Mouse (Mus musculus) hindbrain, embryonic 16.5 days (tissue): ENCODE measurements around the gene Vstm5. TPM values are rescaled to one million over a fixed set of nuclear protein-coding genes. Genes with fewer than 3 reads are reported as not detected.
"Not testable (repeated sequence)": the region's sequence is repeated elsewhere in the genome, so short reads cannot be mapped to it uniquely, and the experiment has no call there.

Source experiments
- ATAC-seq: fragments of 200-750 bp; cut with Nextera tagmentation; 2 replicates; pipeline ENCODE4 v1.8.0; 2017; ENCODE audit warnings: moderate TSS enrichment, moderate library complexity
- H3K27ac ChIP-seq: fragments of 300-500 bp; sonication (generic); 2 replicates; pipeline ENCODE4 v1.5.1; 2014; ENCODE audit warnings: low read depth, mild to moderate bottlenecking, control low read depth, low read length, moderate library complexity
- H3K27me3 ChIP-seq: fragments of 300-500 bp; sonication (generic); replicated peaks from 2 replicates; pipeline ENCODE4 v1.6.1; 2014; ENCODE audit warnings: low read length; ENCODE audit not compliant: control insufficient read depth, insufficient read depth
- H3K36me3 ChIP-seq: fragments of 300-500 bp; sonication (generic); 2 replicates; pipeline ENCODE4 v1.6.1; 2014; ENCODE audit warnings: mild to moderate bottlenecking, low read length, moderate library complexity, mixed read lengths; ENCODE audit not compliant: control insufficient read depth, insufficient read depth
- H3K4me1 ChIP-seq: fragments of 300-500 bp; sonication (generic); 2 replicates; pipeline ENCODE4 v1.6.1; 2014; ENCODE audit warnings: low read depth, low read length; ENCODE audit not compliant: control insufficient read depth, insufficient read depth
- H3K4me2 ChIP-seq: fragments of 300-500 bp; sonication (generic); 2 replicates; pipeline ENCODE4 v1.6.1; 2014; ENCODE audit warnings: mild to moderate bottlenecking, low read length, control low read depth, moderate library complexity
- H3K4me3 ChIP-seq: fragments of 300-500 bp; sonication (generic); 2 replicates; pipeline ENCODE4 v1.5.1; 2014; ENCODE audit warnings: mild to moderate bottlenecking, low read length, control low read depth, moderate library complexity
- H3K9ac ChIP-seq: fragments of 300-500 bp; sonication (generic); 2 replicates; pipeline ENCODE4 v1.6.1; 2014; ENCODE audit warnings: low read depth, mild to moderate bottlenecking, control low read depth, low read length, moderate library complexity
- H3K9me3 ChIP-seq: fragments of 300-500 bp; sonication (generic); 2 replicates; pipeline ENCODE4 v1.6.1; 2014; ENCODE audit warnings: mild to moderate bottlenecking, low read length, moderate library complexity; ENCODE audit not compliant: control insufficient read depth
- WGBS: fragments of 180-500 bp; shearing (Covaris S2); extraction: QIAGEN DNeasy Blood & Tissue Kit; methylation state at CpG from one replicate; pipeline ENCODE4 v1.1.7; 2014; 5-methylcytosine and 5-hydroxymethylcytosine counted together
- polyA plus RNA-seq: library from polyadenylated mRNA; unstranded; fragments of >200 nt; fragmentation: Nextera tagmentation; extraction: Ambion mirVana; gene quantifications from 2 replicates; pipeline ENCODE4 v1.2.1, GENCODE M21; 2015

The Vstm5 gene
- polyA plus RNA-seq, 1 experiment from 2014 or later, result 36.6 TPM

DNA sequence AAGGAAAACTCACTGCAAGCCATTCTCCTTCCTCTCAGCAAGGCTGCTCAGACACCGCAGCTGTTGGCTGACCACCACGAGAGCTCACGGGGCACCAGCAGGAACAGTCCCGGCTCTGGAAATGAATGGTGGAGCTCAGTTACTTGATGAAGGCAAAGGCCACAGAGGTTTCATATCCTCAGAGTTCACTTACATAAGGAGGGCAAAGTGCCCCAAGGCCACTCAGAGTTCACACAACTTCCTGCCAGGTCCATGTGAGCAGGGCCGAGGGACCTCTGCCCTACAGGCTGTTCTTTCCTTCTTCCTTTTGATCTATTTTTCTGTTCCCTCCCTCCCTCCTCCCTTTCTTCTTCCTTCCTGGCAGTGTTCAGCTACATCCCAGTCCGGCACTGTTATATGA is 62.6 kb downstream of the Vstm5 start:
- H3K4me3 ChIP-seq, result no peak overlapping the region
- peaks cover 3% of the 10 kb centered on the region for H3K4me1 ChIP-seq
- 51% methylated on average over 6 of the region's 6 CpGs for WGBS
- H3K36me3 ChIP-seq, result no peaks in the 10 kb centered on the region; the same call in 1 of the 2 replicates
- H3K4me2 ChIP-seq, result peak overlapping the region; percentile 26; the same call in 1 of the 2 replicates
- no peaks in the 10 kb centered on the region for H3K9me3 ChIP-seq
- H3K27ac ChIP-seq, result 0 out of 2 replicates have a peak overlapping the region, but pooled peaks have one; percentile 8
- H3K9ac ChIP-seq, result no peak overlapping the region
- no peaks in the 10 kb centered on the region for H3K27me3 ChIP-seq
- no peak for ATAC-seq

DNA sequence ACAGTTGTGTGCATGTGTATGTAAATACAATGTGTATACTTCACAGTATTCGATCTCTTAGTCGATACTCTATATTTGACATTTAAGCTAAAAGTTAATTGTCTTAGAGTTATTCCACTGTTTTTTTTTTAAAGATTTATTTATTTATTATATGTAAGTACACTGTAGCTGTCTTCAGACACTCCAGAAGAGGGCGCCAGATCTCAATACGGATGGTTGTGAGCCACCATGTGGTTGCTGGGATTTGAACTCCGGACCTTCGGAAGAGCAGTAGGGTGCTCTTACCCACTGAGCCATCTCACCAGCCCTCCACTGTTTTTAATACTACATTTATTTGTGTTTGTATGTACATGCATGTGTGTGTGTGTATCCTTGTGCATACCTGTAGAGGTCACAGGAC is 63.2 kb downstream of the Vstm5 start:
- not testable (repeated sequence) for H3K9ac ChIP-seq, H3K4me3 ChIP-seq, H3K36me3 ChIP-seq, H3K27me3 ChIP-seq, H3K27ac ChIP-seq, H3K4me1 ChIP-seq, H3K4me2 ChIP-seq, ATAC-seq, H3K9me3 ChIP-seq
- WGBS, result 75% methylated on average over 6 of the region's 6 CpGs

DNA sequence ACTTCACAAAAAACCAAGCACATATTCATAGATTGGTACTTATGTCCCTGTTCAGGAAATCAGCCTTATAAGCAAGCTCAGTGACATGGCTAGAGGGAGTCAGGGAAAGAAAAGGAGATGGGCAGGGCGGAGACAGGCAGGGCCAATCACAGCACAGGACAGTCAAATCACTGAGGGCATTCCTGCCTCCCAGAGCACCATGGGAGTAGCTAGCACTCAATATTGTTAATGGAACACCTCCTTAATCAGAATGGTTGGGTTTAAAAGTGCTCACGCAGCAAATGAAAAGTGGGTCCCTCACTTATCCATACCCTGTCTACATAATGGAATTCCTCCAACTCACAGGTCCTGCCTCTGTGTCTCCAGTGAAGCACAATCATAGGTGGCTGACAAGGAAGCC is 64.0 kb downstream of the Vstm5 start:
- Histone ChIP-seq H3K4me2 (no peak overlapping the region), H3K4me3 (no peak overlapping the region), H3K4me1 (peaks cover 15% of the 10 kb centered on the region), H3K9me3 (no peaks in the 10 kb centered on the region), H3K27ac (no peak overlapping the region), H3K27me3 (no peaks in the 10 kb centered on the region), H3K9ac (no peak overlapping the region), H3K36me3 (no peaks in the 10 kb centered on the region)
- no peak for ATAC-seq
- WGBS, result 74% methylated on average over 2 of the region's 2 CpGs

- Histone ChIP-seq H3K4me1 (peaks cover 22% of the 10 kb centered on the region), H3K36me3 (peaks cover 13% of the 10 kb centered on the region; the same call in 1 of the 2 replicates), H3K27me3 (no peaks in the 10 kb centered on the region), H3K9ac (peak within 1 kb of the TSS; percentile 96), H3K9me3 (no peaks in the 10 kb centered on the region), H3K27ac (peak within 1 kb of the TSS; percentile 92), H3K4me2 (peak within 1 kb of the TSS; percentile 63), H3K4me3 (peak within 1 kb of the TSS; percentile 91)
- WGBS, result 16% methylated on average over 38 of the region's 45 CpGs
- peak; percentile 99 for ATAC-seq
Observed at GRCm38 (mm10) chr9:15305503-15306397, 66.9 kb downstream of the Vstm5 start, which contains the start of gene Taf1d. Gene Taf1d (plus strand): TSS chr9:15306214.

- ATAC-seq, result peak; percentile 89
- Histone ChIP-seq H3K36me3 (peaks cover 16% of the 10 kb centered on the region), H3K27ac (peak within 1 kb of the TSS; percentile 92), H3K9ac (peak within 1 kb of the TSS; percentile 96), H3K4me2 (peak within 1 kb of the TSS; percentile 63), H3K4me1 (peaks cover 22% of the 10 kb centered on the region), H3K9me3 (no peaks in the 10 kb centered on the region), H3K4me3 (peak within 1 kb of the TSS; percentile 91), H3K27me3 (no peaks in the 10 kb centered on the region)
- WGBS, result under 1% methylated on average over 35 of the region's 35 CpGs
Observed at GRCm38 (mm10) chr9:15306398-15307119, 67.7 kb downstream of the Vstm5 start, which contains the start of gene 4931406C07Rik. Gene 4931406C07Rik (minus strand): TSS chr9:15306448.

- H3K9me3 ChIP-seq, result no peaks in the 10 kb centered on the region
- H3K36me3 ChIP-seq, result peaks cover 22% of the 10 kb centered on the region
- peak overlapping the region; percentile 91 for H3K4me3 ChIP-seq
- H3K4me2 ChIP-seq, result peak overlapping the region; percentile 63
- 17% methylated on average over 6 of the region's 6 CpGs for WGBS
- ATAC-seq, result no peak
- H3K27me3 ChIP-seq, result no peaks in the 10 kb centered on the region
- no peak overlapping the region for H3K27ac ChIP-seq
- peak overlapping the region; percentile 96 for H3K9ac ChIP-seq
- H3K4me1 ChIP-seq, result peaks cover 22% of the 10 kb centered on the region
Observed at GRCm38 (mm10) chr9:15307257-15307656, 68.4 kb downstream of the Vstm5 start.

DNA sequence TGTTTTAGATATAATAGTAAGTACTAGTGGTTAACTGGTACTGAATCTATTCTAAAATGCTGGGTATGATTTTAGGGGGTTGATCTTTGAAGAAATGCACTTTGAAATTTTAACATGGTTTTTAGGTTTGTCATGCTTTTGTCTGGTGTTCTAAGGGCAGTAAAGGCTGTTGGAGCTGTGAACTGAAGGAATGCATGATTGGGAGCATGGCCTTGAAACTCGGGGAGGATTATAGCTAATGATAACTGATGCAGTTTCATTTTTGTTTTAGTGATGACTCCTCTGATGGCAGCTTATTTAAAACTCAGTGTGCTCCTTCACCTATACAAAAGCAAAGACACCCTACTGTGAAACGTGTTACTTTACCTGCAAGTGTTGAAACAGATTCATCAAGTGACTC is 69.4 kb downstream of the Vstm5 start:
- H3K9ac ChIP-seq, result no peak overlapping the region
- H3K27ac ChIP-seq, result no peak overlapping the region
- 60% methylated on average over 2 of the region's 2 CpGs for WGBS
- H3K4me1 ChIP-seq, result peaks cover 22% of the 10 kb centered on the region
- no peaks in the 10 kb centered on the region for H3K27me3 ChIP-seq
- peaks cover 26% of the 10 kb centered on the region for H3K36me3 ChIP-seq
- H3K9me3 ChIP-seq, result no peaks in the 10 kb centered on the region
- ATAC-seq, result no peak
- no peak overlapping the region for H3K4me3 ChIP-seq
- no peak overlapping the region for H3K4me2 ChIP-seq
